Mouse (Mus musculus) heart, embryonic 15.5 days (tissue): ENCODE results near the gene Rnf224. TPM values are rescaled to one million over a fixed set of nuclear protein-coding genes. Genes with fewer than 3 reads are reported as not detected.

Source experiments
- ATAC-seq: fragments of 200-750 bp; cut with Nextera tagmentation; replicated peaks from 2 replicates; pipeline ENCODE4 v1.8.0; 2017; ENCODE audit warnings: low read depth, moderate TSS enrichment; ENCODE audit not compliant: insufficient number of reproducible peaks, insufficient read depth, low FRiP score
- H3K27ac ChIP-seq: fragments of 300-500 bp; sonication (generic); 2 replicates; pipeline ENCODE4 v1.5.1; 2015; ENCODE audit warnings: mild to moderate bottlenecking, inconsistent platforms
- H3K27me3 ChIP-seq: fragments of 300-500 bp; sonication (generic); 2 replicates; pipeline ENCODE4 v1.6.1; 2015; ENCODE audit warnings: inconsistent platforms
- H3K36me3 ChIP-seq: fragments of 300-500 bp; sonication (generic); 2 replicates; pipeline ENCODE4 v1.6.1; 2015; ENCODE audit warnings: mild to moderate bottlenecking, inconsistent platforms
- H3K4me1 ChIP-seq: fragments of 300-500 bp; sonication (generic); replicated peaks from 2 replicates; pipeline ENCODE4 v1.6.1; 2015; ENCODE audit warnings: inconsistent platforms
- H3K4me2 ChIP-seq: fragments of 300-500 bp; sonication (generic); 2 replicates; pipeline ENCODE4 v1.6.1; 2015; ENCODE audit warnings: inconsistent platforms, mild to moderate bottlenecking, moderate library complexity
- H3K4me3 ChIP-seq: fragments of 300-500 bp; sonication (generic); 2 replicates; pipeline ENCODE4 v1.5.1; 2015; ENCODE audit warnings: mild to moderate bottlenecking, inconsistent platforms
- H3K9ac ChIP-seq: fragments of 300-500 bp; sonication (generic); 2 replicates; pipeline ENCODE4 v1.6.1; 2015; ENCODE audit warnings: mild to moderate bottlenecking, inconsistent platforms
- H3K9me3 ChIP-seq: fragments of 300-500 bp; sonication (generic); replicated peaks from 2 replicates; pipeline ENCODE4 v1.6.1; 2016; ENCODE audit warnings: inconsistent platforms
- WGBS: fragments of 180-500 bp; shearing (Covaris S2); methylation state at CpG from one replicate; pipeline ENCODE4 v1.1.7; 2015; ENCODE audit warnings: mixed read lengths; 5-methylcytosine and 5-hydroxymethylcytosine counted together
- polyA plus RNA-seq: library from polyadenylated mRNA; unstranded; fragments of >200 nt; fragmentation: Nextera tagmentation; extraction: Ambion mirVana; gene quantifications from 2 replicates; pipeline ENCODE4 v1.2.1, GENCODE M21; 2015

Rnf224 gene
- polyA plus RNA-seq, 1 experiment from 2014 or later, result not detected

DNA sequence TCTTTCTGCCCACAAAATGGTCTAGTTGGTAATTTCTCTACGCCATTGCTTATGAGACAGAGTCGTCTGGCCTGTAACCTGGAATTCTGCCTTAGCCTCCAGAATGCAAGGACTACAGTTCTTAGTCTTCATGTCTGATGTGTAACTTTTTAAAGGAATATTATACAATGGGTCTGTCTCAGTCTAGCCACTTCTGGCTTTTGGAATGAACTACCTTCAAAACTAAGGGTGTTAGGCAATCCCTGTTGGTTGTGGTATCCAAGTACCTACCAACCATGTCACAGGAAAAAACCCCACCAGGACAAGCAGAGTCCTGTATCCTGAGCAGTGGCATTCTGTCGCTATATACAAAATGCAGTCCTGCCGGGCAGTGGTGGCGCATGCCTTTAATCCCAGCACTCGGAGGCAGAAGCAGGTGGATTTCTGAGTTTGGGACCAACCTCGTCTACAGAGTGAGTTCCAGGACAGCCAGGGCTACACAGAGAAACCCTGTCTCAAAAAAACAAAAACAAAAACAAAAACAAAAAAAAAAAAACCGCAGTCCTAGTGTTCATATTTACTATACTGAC lies 10.7 kb downstream of the Rnf224 start:
- peak overlapping the region; percentile 55 for H3K4me3 ChIP-seq
- peaks cover 25% of the 10 kb centered on the region for H3K4me1 ChIP-seq
- 70% methylated on average over 8 of the region's 8 CpGs for WGBS
- peak overlapping the region; percentile 61 for H3K4me2 ChIP-seq
- no peak for ATAC-seq
- 0 out of 2 replicates have a peak overlapping the region, but pooled peaks have one; percentile 61 for H3K9ac ChIP-seq
- H3K27me3 ChIP-seq, result peaks cover 16% of the 10 kb centered on the region
- H3K36me3 ChIP-seq, result peaks cover 11% of the 10 kb centered on the region; the same call in 1 of the 2 replicates
- no peaks in the 10 kb centered on the region for H3K9me3 ChIP-seq
- H3K27ac ChIP-seq, result peak overlapping the region; percentile 98

DNA sequence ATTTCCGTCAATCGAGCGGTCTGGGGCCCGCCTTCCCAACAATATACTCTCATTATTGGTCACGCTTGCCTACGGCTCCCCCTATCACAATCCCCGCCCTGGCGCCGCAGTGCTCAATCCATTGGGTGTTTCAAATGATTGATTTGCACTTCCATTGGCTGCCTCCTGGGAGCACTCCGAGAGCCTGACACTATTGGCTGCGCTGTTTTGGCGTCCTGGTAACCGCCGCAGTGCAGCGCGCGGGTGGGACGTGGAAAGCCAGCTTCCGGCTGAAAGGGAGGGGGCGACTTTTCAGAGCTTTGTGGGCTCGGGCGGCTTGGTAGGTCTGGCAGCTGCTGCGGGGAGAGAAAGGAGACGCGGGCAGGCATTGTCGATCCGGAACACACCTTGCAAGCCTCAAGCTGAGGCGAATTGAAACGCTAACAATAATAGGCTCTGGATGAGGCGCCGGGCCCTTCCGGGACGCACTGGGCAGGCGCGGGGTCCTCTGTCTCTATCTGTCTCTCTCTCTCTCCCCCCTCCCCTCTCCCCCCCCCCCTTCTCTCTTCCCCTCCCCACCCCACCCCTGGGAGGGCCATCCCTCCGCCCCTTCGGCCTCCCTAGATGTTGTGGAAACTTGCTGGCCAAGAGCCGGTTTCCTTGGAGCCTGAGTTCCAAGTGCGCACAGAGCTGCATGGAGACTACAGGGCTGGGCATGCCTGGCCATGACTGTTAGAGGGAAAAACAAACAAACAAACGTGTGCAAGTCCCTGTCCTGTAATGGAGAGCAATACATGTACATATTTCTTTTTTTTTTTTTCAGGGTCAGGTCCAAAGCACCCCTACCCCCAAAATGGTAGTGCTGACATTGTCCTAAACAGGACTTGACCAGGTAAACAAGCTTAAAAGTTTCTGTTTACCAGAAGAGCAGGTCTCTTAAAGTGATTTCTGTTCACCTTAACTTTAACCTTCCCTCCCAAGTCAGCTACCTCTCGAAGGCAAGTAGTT lies 11.5 kb downstream of the Rnf224 start:
- H3K4me3 ChIP-seq, result peak overlapping the region; percentile 55
- 2% methylated on average over 41 of the region's 41 CpGs for WGBS
- peak overlapping the region; percentile 61 for H3K9ac ChIP-seq
- H3K27me3 ChIP-seq, result peaks cover 8% of the 10 kb centered on the region; the same call in 1 of the 2 replicates
- H3K36me3 ChIP-seq, result peaks cover 11% of the 10 kb centered on the region; the same call in 1 of the 2 replicates
- H3K9me3 ChIP-seq, result no peaks in the 10 kb centered on the region
- H3K4me1 ChIP-seq, result peaks cover 25% of the 10 kb centered on the region
- peak overlapping the region; percentile 61 for H3K4me2 ChIP-seq
- peak overlapping the region; percentile 98 for H3K27ac ChIP-seq
- peak; percentile 94 for ATAC-seq

DNA sequence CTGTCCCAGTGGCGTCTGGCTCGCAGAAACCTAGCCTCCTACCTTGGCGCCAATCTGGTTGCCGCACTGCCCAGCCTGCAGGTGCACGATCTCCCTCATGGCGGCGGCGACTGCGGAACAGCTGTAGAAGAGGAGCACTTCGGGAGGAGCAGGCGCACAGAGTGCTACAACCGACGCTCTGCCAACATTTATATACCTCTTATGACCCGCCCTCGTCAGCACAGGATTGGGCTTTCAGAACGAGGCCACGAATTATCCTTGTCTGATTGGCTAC lies 12.2 kb downstream of the Rnf224 start, which contains the start of gene Tubb4b:
Gene Tubb4b, minus strand, starts transcription at position 211 of the 274 bp plus-strand sequence.
- no peaks in the 10 kb centered on the region for H3K9me3 ChIP-seq
- peak within 1 kb of the TSS; percentile 98 for H3K27ac ChIP-seq
- H3K9ac ChIP-seq, result peak within 1 kb of the TSS; percentile 76
- H3K27me3 ChIP-seq, result 0 out of 2 replicates have a peak, but pooled peaks cover 2% of the 10 kb centered on the region
- ATAC-seq, result no peak
- peaks cover 25% of the 10 kb centered on the region for H3K4me1 ChIP-seq
- WGBS, result 0% methylated on average over 17 of the region's 17 CpGs
- H3K4me2 ChIP-seq, result peak within 1 kb of the TSS; percentile 85
- H3K36me3 ChIP-seq, result peaks cover 11% of the 10 kb centered on the region; the same call in 1 of the 2 replicates
- peak within 1 kb of the TSS; percentile 73 for H3K4me3 ChIP-seq

DNA sequence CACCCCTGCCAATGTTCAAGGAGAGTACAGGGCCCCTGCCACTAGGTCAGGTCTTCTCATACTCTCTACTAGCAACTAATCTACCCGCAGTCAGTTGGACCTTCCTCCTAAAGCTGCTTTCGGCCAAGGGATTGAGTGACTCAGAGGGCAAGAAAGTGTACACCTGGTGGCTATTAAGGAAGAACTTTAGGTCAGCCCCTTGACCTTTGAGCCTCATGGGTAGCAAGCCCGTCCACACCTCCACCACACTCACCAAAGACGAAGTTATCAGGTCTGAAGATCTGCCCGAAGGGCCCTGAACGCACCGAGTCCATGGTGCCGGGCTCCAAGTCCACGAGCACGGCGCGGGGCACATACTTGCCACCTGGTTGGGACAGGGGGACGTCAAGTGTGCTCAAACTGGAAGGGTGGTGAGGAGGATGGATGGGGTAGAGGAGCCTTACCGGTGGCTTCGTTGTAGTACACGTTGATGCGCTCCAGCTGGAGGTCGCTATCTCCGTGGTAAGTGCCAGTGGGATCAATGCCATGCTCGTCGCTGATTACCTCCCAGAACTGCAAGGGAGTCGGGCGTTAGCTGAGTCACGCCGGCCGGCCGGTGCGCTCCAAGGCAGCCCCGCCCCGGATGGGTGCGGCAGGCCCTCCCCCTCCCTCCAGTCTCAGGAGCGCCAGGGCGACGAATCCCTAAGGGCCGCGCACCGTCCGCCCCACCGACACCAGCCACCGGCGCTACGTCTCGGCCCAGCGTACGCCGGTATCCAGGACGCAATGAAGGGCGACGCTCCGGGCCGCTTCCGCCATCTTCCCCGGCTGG lies 12.7 kb downstream of the Rnf224 start:
- WGBS, result 2% methylated on average over 44 of the region's 53 CpGs
- Histone ChIP-seq H3K9ac (peak overlapping the region; percentile 76), H3K27ac (peak overlapping the region; percentile 92), H3K4me1 (peaks cover 23% of the 10 kb centered on the region), H3K36me3 (peaks cover 11% of the 10 kb centered on the region; the same call in 1 of the 2 replicates), H3K4me2 (peak overlapping the region; percentile 85), H3K9me3 (no peaks in the 10 kb centered on the region), H3K27me3 (no peaks in the 10 kb centered on the region), H3K4me3 (peak overlapping the region; percentile 73)
- peak; percentile 36 for ATAC-seq

DNA sequence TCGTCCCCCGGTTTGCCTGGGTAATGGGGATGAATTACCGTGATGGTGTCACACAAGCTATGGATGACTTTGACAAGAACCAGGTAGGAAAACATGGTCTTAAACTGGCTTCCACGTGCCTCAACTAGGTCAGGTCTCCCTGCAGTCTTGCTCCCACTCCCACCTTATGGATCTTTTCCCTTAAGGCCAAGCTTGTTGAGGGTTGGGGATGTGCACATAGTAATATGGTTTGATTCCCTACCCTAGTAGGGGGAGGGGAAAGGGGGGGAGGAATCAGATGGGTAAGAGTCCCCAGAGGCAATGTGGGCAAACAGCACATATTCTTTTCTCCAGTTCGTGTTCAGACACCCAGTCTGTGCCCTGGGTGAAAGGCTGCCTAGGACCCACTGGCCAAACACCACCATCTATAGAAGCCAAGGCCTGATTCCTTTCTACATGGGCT lies 15.2 kb downstream of the Rnf224 start:
- Histone ChIP-seq H3K9me3 (no peaks in the 10 kb centered on the region), H3K4me3 (no peak overlapping the region), H3K27me3 (no peaks in the 10 kb centered on the region), H3K4me2 (no peak overlapping the region), H3K27ac (no peak overlapping the region), H3K36me3 (peaks cover 11% of the 10 kb centered on the region; the same call in 1 of the 2 replicates), H3K4me1 (peaks cover 15% of the 10 kb centered on the region), H3K9ac (no peak overlapping the region)
- ATAC-seq, result no peak
- WGBS, result 70% methylated on average over 5 of the region's 5 CpGs

DNA sequence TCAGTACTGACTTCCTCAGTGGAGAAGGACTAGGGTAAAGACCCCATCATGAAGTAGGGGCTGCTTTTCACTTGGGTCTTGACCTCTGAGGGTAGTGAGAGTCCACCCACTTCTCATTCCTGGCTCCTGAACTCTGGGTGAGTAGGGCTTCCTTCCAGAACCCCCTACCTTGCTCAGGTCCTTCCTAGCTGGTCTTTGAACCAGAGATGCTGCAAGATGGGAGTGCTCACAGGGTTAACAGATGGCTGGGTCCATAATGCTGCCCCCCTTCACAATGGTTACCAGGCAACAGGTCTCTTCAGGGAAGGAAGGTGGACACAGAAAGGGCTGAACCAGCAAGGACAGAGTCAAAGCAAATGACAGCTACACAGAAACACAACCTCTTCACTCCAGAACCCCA lies 18.1 kb downstream of the Rnf224 start, which contains the start of gene Fam166a:
Gene Fam166a, plus strand, starts transcription at position 301 of the 400 bp plus-strand sequence.
- Histone ChIP-seq H3K9me3 (no peaks in the 10 kb centered on the region), H3K27ac (no peak within 1 kb of the TSS), H3K36me3 (peaks cover 11% of the 10 kb centered on the region; the same call in 1 of the 2 replicates), H3K9ac (no peak within 1 kb of the TSS), H3K4me3 (no peak within 1 kb of the TSS), H3K4me1 (peaks cover 3% of the 10 kb centered on the region), H3K27me3 (0 out of 2 replicates have a peak, but pooled peaks cover 4% of the 10 kb centered on the region), H3K4me2 (no peak within 1 kb of the TSS)
- ATAC-seq, result no peak

DNA sequence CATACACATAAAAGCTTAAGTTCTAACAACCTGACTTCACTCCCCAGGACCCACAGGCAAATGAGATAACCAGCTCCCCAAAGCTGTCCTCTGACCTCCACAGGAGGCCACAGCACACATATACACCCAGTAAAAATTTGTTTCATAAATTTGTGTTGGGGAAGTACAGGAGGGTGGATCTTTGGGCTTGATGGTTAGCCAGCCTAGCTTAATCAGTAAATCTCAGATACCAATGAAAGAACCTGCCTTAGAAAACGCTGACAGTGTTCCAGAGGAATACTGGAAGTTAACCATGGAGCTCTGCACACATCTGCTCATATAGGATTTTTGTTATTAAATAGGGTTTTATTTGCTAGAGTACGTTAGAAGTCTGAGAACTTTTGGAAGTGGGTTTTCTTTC lies 18.9 kb downstream of the Rnf224 start:
- ATAC-seq, result no peak
- H3K4me2 ChIP-seq, result no peak overlapping the region
- H3K4me3 ChIP-seq, result no peak overlapping the region
- peaks cover 11% of the 10 kb centered on the region; the same call in 1 of the 2 replicates for H3K36me3 ChIP-seq
- WGBS, result 51% methylated on average over 2 of the region's 2 CpGs
- H3K4me1 ChIP-seq, result no peaks in the 10 kb centered on the region
- 0 out of 2 replicates have a peak, but pooled peaks cover 11% of the 10 kb centered on the region for H3K27me3 ChIP-seq
- H3K9me3 ChIP-seq, result no peaks in the 10 kb centered on the region
- H3K27ac ChIP-seq, result no peak overlapping the region
- no peak overlapping the region for H3K9ac ChIP-seq

DNA sequence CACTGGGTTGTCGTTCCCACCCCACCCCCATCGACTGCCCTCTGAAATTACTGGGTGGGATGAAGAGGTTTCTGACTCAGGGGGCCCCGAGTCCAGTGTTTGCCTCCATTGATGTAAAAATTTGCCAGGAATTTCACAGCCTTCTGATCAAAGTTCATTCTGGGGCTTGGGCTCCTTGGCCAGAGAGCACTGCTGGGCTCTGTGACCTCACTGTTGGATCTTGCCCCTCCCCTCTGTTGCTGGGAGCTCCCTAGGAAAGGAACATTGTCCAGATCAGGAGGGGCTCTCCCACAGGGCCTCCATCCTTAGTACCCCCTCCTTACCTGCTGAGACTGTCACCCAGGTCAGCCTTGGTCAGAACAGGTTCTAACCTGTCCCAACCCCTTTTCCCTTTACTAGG lies 22.1 kb downstream of the Rnf224 start, which contains the start of gene Stpg3:
Gene Stpg3, minus strand, starts transcription at position 194 of the 400 bp plus-strand sequence.
- ATAC-seq, result no peak
- no peak within 1 kb of the TSS for H3K4me2 ChIP-seq
- no peaks in the 10 kb centered on the region for H3K9me3 ChIP-seq
- 63% methylated on average over 3 of the region's 3 CpGs for WGBS
- H3K4me3 ChIP-seq, result no peak within 1 kb of the TSS
- 0 out of 2 replicates have a peak, but pooled peaks cover 11% of the 10 kb centered on the region for H3K27me3 ChIP-seq
- H3K9ac ChIP-seq, result no peak within 1 kb of the TSS
- peaks cover 16% of the 10 kb centered on the region for H3K4me1 ChIP-seq
- no peak within 1 kb of the TSS for H3K27ac ChIP-seq
- H3K36me3 ChIP-seq, result no peaks in the 10 kb centered on the region

DNA sequence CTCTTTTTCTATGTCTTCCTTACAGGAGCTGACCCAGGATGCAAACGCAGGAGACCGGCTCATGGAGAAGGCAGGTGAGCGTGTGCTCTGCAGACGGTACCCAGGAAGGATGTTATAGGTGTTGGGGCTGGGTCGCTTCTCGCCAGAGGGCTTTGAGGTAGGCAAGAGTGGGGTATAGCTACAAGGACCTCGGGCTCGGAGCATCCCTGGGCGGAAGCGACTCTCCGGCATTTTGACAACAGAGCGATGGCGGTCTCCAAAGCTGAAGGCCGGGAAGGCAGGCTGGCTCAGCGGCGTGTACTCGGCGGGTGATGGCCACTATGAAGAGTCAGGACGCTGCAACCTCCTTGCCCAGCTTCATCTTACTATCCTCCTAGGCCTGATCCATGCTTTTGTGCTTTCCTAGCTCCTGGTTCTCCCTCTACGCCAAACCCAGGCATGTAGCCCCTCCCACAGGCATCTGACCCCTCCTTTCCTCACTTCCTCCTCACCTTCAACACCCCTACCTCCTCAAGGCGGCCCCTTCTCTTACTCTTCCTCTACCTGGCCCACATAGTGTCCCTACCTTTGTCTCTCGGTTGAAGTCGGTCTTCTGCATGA lies 23.2 kb downstream of the Rnf224 start:
- Histone ChIP-seq H3K4me3 (no peak overlapping the region), H3K27ac (no peak overlapping the region), H3K27me3 (0 out of 2 replicates have a peak, but pooled peaks cover 11% of the 10 kb centered on the region), H3K9ac (no peak overlapping the region), H3K4me1 (peaks cover 20% of the 10 kb centered on the region), H3K9me3 (no peaks in the 10 kb centered on the region), H3K4me2 (no peak overlapping the region), H3K36me3 (peaks cover 6% of the 10 kb centered on the region; the same call in 1 of the 2 replicates)
- ATAC-seq, result no peak
- 55% methylated on average over 23 of the region's 23 CpGs for WGBS

DNA sequence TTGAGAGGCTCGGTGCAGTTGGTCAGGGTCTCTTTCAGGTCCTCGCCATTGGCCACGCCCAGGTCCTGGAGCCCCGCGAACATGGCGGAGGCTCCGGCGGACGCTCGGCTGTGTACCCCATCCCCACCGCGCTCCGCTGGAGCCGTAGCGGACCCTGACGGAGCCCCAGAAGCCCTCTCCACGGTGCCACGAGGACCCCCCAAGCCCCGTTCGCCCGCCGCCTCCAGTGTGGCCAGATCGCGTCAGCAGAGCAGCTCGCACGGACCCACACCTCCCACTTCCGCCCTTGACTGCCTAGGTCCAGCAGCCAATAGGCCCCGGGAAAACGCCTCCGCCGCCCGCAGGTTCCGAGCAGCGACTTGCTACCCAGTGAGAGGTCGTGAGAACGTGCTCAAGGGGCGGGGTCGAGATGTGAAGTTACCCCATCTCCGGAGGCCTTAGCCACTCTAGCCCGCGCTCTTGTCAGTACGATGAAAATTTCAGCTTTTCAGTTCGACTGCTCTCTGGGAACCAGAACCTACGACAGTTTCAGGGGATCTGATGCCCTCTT lies 25.4 kb downstream of the Rnf224 start, which contains the start of gene Nelfb:
Gene Nelfb, minus strand, starts transcription at position 369 of the 550 bp plus-strand sequence.
- under 1% methylated on average over 44 of the region's 44 CpGs for WGBS
- no peaks in the 10 kb centered on the region for H3K9me3 ChIP-seq
- H3K4me3 ChIP-seq, result peak within 1 kb of the TSS; percentile 63
- H3K27me3 ChIP-seq, result 0 out of 2 replicates have a peak, but pooled peaks cover 11% of the 10 kb centered on the region
- peak within 1 kb of the TSS; percentile 88 for H3K27ac ChIP-seq
- peak within 1 kb of the TSS; percentile 80 for H3K9ac ChIP-seq
- peaks cover 20% of the 10 kb centered on the region for H3K4me1 ChIP-seq
- H3K36me3 ChIP-seq, result peaks cover 22% of the 10 kb centered on the region
- peak; percentile 92 for ATAC-seq
- H3K4me2 ChIP-seq, result peak within 1 kb of the TSS; percentile 75
